Mouse (Mus musculus) stomach, embryonic 15.5 days (tissue): ENCODE results near the gene Eif5a2. TPM values are rescaled to one million over a fixed set of nuclear protein-coding genes. Genes with fewer than 3 reads are reported as not detected.
A peak's percentile ranks its signal among the peaks of the same experiment; 100 is the strongest.

Source experiments
- ATAC-seq: fragments of 200-750 bp; cut with Nextera tagmentation; 2 replicates; pipeline ENCODE4 v1.8.0; 2017; ENCODE audit warnings: low read depth, moderate number of reproducible peaks, moderate TSS enrichment; ENCODE audit not compliant: insufficient read depth, low FRiP score
- H3K27ac ChIP-seq: fragments of 300-500 bp; sonication (generic); 2 replicates; pipeline ENCODE4 v1.5.1; 2015; ENCODE audit warnings: mild to moderate bottlenecking, inconsistent platforms
- H3K27me3 ChIP-seq: fragments of 300-500 bp; sonication (generic); replicated peaks from 2 replicates; pipeline ENCODE4 v1.6.1; 2015; ENCODE audit warnings: inconsistent platforms
- H3K36me3 ChIP-seq: fragments of 300-500 bp; sonication (generic); 2 replicates; pipeline ENCODE4 v1.6.1; 2015; ENCODE audit warnings: inconsistent platforms
- H3K4me1 ChIP-seq: fragments of 300-500 bp; sonication (generic); 2 replicates; pipeline ENCODE4 v1.6.1; 2015; ENCODE audit warnings: inconsistent platforms
- H3K4me2 ChIP-seq: fragments of 300-500 bp; sonication (generic); 2 replicates; pipeline ENCODE4 v1.6.1; 2015; ENCODE audit warnings: mild to moderate bottlenecking, inconsistent platforms
- H3K4me3 ChIP-seq: fragments of 300-500 bp; sonication (generic); replicated peaks from 2 replicates; pipeline ENCODE4 v1.5.1; 2015; ENCODE audit warnings: inconsistent platforms
- H3K9ac ChIP-seq: fragments of 300-500 bp; sonication (generic); 2 replicates; pipeline ENCODE4 v1.6.1; 2015; ENCODE audit warnings: inconsistent platforms
- H3K9me3 ChIP-seq: fragments of 300-500 bp; sonication (generic); 2 replicates; pipeline ENCODE4 v1.6.1; 2016; ENCODE audit warnings: inconsistent platforms
- WGBS: fragments of 180-500 bp; shearing (Covaris S2); methylation state at CpG from one replicate; pipeline ENCODE4 v1.1.7; 2015; 5-methylcytosine and 5-hydroxymethylcytosine counted together
- polyA plus RNA-seq: library from polyadenylated mRNA; unstranded; fragments of >200 nt; fragmentation: Nextera tagmentation; extraction: Ambion mirVana; gene quantifications from 2 replicates; pipeline ENCODE4 v1.2.1, GENCODE M21; 2015

Gene Eif5a2
- polyA plus RNA-seq, 1 experiment from 2014 or later, result 4.3 TPM

GRCm38 (mm10) chr3:28775361-28775760 is 5.7 kb upstream of the Eif5a2 start:
- H3K9ac ChIP-seq, result no peak overlapping the region
- WGBS, result 78% methylated on average over 7 of the region's 7 CpGs
- no peak overlapping the region for H3K27ac ChIP-seq
- H3K4me1 ChIP-seq, result no peaks in the 10 kb centered on the region
- H3K4me3 ChIP-seq, result no peak overlapping the region
- ATAC-seq, result peak; percentile 77
- H3K27me3 ChIP-seq, result no peaks in the 10 kb centered on the region
- no peak overlapping the region for H3K4me2 ChIP-seq
- no peaks in the 10 kb centered on the region for H3K9me3 ChIP-seq
- H3K36me3 ChIP-seq, result no peaks in the 10 kb centered on the region

- Histone ChIP-seq H3K4me3 (no peak overlapping the region), H3K36me3 (no peaks in the 10 kb centered on the region), H3K9me3 (no peaks in the 10 kb centered on the region), H3K4me1 (0 out of 2 replicates have a peak, but pooled peaks cover 4% of the 10 kb centered on the region), H3K27me3 (no peaks in the 10 kb centered on the region), H3K9ac (no peak overlapping the region), H3K4me2 (no peak overlapping the region), H3K27ac (no peak overlapping the region)
- WGBS, result 81% methylated on average over 1 of the region's 1 CpGs
- peak; percentile 91 for ATAC-seq
Measured at GRCm38 (mm10) chr3:28775958-28776357, 5.1 kb upstream of the Eif5a2 start.

DNA sequence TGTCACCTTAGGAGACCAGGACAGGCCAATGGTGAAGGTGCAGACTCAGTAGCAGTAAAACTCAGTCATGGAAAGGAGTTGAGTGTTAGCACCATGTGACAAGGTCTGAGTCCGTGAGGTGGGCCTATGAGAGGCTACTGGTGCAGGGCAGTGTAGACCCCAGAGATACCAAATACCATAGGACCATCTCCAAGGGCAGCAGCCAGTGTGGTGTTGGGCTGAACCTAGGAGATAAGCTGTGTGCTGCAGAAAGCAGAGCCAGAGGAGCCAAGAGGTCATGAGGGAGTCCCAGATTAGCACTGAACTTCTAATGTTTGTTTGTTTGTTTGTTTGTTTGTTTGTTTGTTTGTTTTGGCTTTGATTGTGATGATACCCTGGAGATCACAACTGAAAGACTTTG is 4.6 kb upstream of the Eif5a2 start:
- peak; percentile 52; the same call in 1 of the 2 replicates for ATAC-seq
- H3K36me3 ChIP-seq, result no peaks in the 10 kb centered on the region
- 0 out of 2 replicates have a peak, but pooled peaks cover 6% of the 10 kb centered on the region for H3K4me1 ChIP-seq
- no peak overlapping the region for H3K4me2 ChIP-seq
- H3K27ac ChIP-seq, result no peak overlapping the region
- H3K9me3 ChIP-seq, result no peaks in the 10 kb centered on the region
- 67% methylated on average over 1 of the region's 1 CpGs for WGBS
- no peak overlapping the region for H3K9ac ChIP-seq
- no peak overlapping the region for H3K4me3 ChIP-seq
- no peaks in the 10 kb centered on the region for H3K27me3 ChIP-seq

- H3K9ac ChIP-seq, result no peak overlapping the region
Measured at GRCm38 (mm10) chr3:28780511-28780910, 565 bp upstream of the Eif5a2 start.

GRCm38 (mm10) chr3:28781422-28781821 is 346 bp downstream of the Eif5a2 start:
- no peak; the same call in none of the 2 replicates for ATAC-seq
- H3K9me3 ChIP-seq, result no peaks in the 10 kb centered on the region
- peaks cover 12% of the 10 kb centered on the region; the same call in 1 of the 2 replicates for H3K4me1 ChIP-seq
- no peaks in the 10 kb centered on the region for H3K36me3 ChIP-seq
- H3K4me3 ChIP-seq, result peak overlapping the region; percentile 77
- no peaks in the 10 kb centered on the region for H3K27me3 ChIP-seq
- under 1% methylated on average over 41 of the region's 41 CpGs for WGBS
- H3K4me2 ChIP-seq, result peak overlapping the region; percentile 98
- no peak overlapping the region for H3K27ac ChIP-seq
- H3K9ac ChIP-seq, result peak overlapping the region; percentile 30; the same call in 1 of the 2 replicates

More at GRCm38 (mm10) chr3:28780511-28780910, 565 bp upstream of the Eif5a2 start:
- Histone ChIP-seq H3K9me3 (no peaks in the 10 kb centered on the region), H3K27ac (no peak overlapping the region), H3K27me3 (no peaks in the 10 kb centered on the region), H3K4me2 (peak overlapping the region; percentile 98), H3K4me3 (peak overlapping the region; percentile 77), H3K36me3 (no peaks in the 10 kb centered on the region), H3K4me1 (peaks cover 12% of the 10 kb centered on the region; the same call in 1 of the 2 replicates)
- WGBS, result 72% methylated on average over 9 of the region's 9 CpGs
- ATAC-seq, result no peak

DNA sequence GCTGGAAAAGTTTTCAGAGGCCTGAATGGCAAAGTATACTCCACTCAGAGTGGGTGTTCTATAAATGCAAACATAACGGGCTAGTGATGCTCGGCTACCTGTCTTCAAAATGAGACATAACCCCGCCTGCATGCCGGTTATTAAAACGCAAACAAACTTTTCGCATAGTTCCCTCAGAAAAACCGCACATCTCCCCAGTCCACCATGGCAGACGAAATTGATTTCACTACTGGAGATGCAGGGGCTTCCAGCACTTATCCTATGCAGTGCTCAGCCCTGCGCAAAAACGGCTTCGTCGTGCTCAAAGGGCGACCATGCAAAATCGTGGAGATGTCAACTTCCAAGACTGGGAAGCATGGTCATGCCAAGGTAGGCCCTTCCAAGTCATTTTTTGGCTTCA is 772 bp downstream of the Eif5a2 start:
- 21% methylated on average over 14 of the region's 14 CpGs for WGBS
- Histone ChIP-seq H3K4me1 (peaks cover 12% of the 10 kb centered on the region; the same call in 1 of the 2 replicates), H3K36me3 (no peaks in the 10 kb centered on the region), H3K27ac (no peak overlapping the region), H3K4me3 (peak overlapping the region; percentile 77), H3K9ac (peak overlapping the region; percentile 30; the same call in 1 of the 2 replicates), H3K27me3 (no peaks in the 10 kb centered on the region), H3K4me2 (peak overlapping the region; percentile 98), H3K9me3 (no peaks in the 10 kb centered on the region)
- no peak for ATAC-seq

DNA sequence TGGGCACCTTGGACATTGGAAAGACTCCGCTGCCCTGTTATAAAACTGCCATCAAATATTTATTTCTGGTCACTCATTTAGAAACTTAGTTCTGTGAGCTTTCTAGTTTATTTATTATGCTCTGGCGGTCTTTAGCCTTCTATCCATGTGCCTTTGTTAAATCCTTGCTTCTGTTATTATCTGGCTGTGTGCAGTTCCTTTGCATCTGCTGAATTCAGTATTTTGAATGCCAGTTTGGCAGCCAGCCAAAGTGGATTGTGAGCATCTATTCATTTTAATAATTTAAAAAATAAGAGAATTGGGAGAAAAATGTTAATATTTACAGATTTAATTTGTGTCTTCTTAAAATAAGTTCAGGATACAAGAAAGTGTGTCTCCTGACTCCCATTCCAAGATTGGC is 3.1 kb downstream of the Eif5a2 start:
- H3K4me1 ChIP-seq, result peaks cover 12% of the 10 kb centered on the region; the same call in 1 of the 2 replicates
- no peaks in the 10 kb centered on the region for H3K36me3 ChIP-seq
- H3K27ac ChIP-seq, result no peak overlapping the region
- no peak overlapping the region for H3K9ac ChIP-seq
- no peaks in the 10 kb centered on the region for H3K27me3 ChIP-seq
- WGBS, result 86% methylated on average over 2 of the region's 2 CpGs
- no peak overlapping the region for H3K4me3 ChIP-seq
- H3K4me2 ChIP-seq, result no peak overlapping the region
- no peak for ATAC-seq
- H3K9me3 ChIP-seq, result no peaks in the 10 kb centered on the region

DNA sequence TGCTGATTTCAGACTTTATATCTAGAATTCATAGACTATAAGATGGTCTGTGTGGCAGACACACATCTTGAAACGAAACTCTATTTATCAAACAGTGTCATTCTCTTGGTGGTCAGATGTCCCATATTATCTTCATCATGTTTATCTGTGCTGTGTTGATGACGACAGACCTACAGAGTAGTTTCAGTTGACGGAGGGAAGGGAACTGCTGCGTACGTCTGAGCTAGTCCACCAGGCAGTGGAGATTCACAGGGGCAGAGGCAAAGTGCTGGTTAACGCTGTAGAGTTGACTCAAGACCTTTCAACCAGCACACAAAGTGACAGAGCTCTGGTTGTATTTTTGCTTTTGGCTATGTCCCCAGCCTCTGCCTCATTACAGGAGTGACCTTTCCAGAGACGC is 13.8 kb downstream of the Eif5a2 start:
- WGBS, result 81% methylated on average over 7 of the region's 7 CpGs
- ATAC-seq, result no peak
- no peak overlapping the region for H3K9ac ChIP-seq

DNA sequence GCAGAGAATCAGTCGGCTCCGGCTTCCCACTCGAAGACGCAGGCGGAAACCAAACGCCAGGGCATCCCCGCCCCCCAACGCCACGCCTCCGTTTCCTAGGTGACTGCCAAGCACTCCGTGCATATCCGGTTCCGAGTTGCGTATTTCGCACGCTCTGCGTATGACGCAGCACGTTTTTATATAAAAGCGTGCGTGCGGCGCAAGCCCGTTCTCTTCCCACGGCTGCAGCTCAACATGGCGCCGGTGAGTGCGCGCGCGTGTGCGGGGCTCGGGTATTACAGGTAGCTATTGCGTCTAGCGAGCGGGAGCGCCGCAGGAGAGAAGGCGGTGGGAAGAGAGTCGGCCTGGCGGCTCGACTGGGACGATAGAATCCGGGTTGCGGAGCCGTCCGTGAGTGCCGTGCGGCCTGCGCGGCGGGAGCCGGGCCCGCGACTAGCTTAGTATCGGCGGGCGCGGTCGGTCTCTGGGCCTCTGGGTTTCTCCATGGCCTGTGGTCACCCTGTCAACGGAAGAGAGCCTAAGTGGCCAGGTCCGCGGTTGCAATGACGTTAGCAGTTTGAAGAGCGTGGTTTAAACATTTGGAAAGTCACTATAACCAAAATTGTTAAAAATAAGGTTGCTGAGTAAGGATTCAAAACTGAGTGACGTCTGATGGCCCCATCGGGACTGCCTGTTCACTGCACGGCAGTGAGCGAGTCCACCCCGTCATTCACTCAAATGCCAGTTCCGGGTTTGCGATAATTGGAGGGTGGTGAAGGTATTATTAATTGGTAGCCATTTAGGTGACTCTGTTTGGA is 24.4 kb downstream of the Eif5a2 start, which contains the start of gene Rpl22l1:
Gene Rpl22l1 (plus strand): TSS at position 136 of the 797 bp plus-strand sequence.
- H3K9me3 ChIP-seq, result no peaks in the 10 kb centered on the region
- H3K4me1 ChIP-seq, result no peaks in the 10 kb centered on the region; the same call in 1 of the 2 replicates
- H3K4me3 ChIP-seq, result peak within 1 kb of the TSS; percentile 67
- peaks cover 8% of the 10 kb centered on the region; the same call in 1 of the 2 replicates for H3K36me3 ChIP-seq
- under 1% methylated on average over 72 of the region's 72 CpGs for WGBS
- H3K9ac ChIP-seq, result peak within 1 kb of the TSS; percentile 80
- ATAC-seq, result peak; percentile 99
- H3K4me2 ChIP-seq, result peak within 1 kb of the TSS; percentile 56
- H3K27ac ChIP-seq, result peak within 1 kb of the TSS; percentile 71
- no peaks in the 10 kb centered on the region for H3K27me3 ChIP-seq

More for the DNA sequence above, 13.8 kb downstream of the Eif5a2 start:
- Histone ChIP-seq H3K9me3 (no peaks in the 10 kb centered on the region), H3K36me3 (no peaks in the 10 kb centered on the region), H3K4me1 (no peaks in the 10 kb centered on the region), H3K4me2 (no peak overlapping the region), H3K27ac (no peak overlapping the region), H3K4me3 (no peak overlapping the region), H3K27me3 (no peaks in the 10 kb centered on the region)

DNA sequence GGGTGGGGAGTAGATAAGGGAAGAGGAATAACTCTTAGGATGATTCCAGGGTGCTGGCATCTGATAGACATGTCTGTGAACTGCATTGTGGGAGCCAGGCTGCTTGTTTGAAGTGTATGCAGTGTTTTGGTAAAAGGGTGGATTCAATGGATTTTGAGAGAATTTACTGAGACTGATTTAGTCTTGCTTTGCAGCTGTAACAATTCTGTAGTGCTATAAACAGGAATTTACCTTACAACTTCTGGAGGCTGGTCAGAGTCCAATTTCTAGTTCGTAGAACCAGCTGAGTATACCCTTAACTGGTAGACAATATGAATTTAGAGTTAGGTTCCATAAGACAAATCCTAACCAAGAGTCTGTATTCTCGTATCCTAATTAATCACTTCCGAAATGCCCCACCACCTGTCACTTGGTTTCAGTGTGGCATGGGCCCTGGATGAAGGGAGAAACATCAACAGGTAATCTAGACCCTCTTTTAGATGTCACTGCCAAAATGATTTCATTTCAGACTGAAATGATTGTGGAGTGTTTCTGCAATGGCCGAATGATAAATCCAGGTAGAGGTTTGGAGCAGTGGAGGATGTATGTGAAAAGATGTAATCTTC is 27.1 kb downstream of the Eif5a2 start:
- 91% methylated on average over 4 of the region's 4 CpGs for WGBS
- H3K4me1 ChIP-seq, result no peaks in the 10 kb centered on the region; the same call in 1 of the 2 replicates
- no peak overlapping the region for H3K4me2 ChIP-seq
- no peaks in the 10 kb centered on the region for H3K27me3 ChIP-seq
- H3K4me3 ChIP-seq, result no peak overlapping the region
- no peak overlapping the region for H3K9ac ChIP-seq
- no peak for ATAC-seq
- no peaks in the 10 kb centered on the region for H3K9me3 ChIP-seq
- peaks cover 8% of the 10 kb centered on the region; the same call in 1 of the 2 replicates for H3K36me3 ChIP-seq
- no peak overlapping the region for H3K27ac ChIP-seq

DNA sequence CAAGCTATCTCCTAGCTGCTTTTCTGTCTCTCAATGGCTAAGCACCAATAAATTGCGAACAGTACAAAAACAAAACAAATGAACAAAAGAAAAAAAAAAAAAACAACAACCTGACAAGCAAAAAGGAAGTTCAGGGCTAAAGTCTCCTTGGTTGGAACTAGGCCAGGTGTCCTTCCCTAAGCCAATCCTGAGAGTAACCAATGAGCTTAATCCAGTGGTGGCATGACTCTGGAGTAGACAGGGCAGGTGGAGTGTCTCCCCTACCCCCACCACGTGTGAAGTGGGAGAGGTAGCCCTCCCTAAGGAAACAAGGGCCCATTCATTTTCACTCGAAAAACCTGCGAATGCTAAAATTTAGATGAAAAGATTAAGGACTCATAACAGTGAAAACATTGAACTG is 30.4 kb downstream of the Eif5a2 start:
- WGBS, result 71% methylated on average over 4 of the region's 4 CpGs
- no peaks in the 10 kb centered on the region; the same call in 1 of the 2 replicates for H3K4me1 ChIP-seq
- H3K27me3 ChIP-seq, result no peaks in the 10 kb centered on the region
- ATAC-seq, result no peak
- H3K4me3 ChIP-seq, result no peak overlapping the region
- H3K9ac ChIP-seq, result no peak overlapping the region
- no peak overlapping the region for H3K27ac ChIP-seq
- peaks cover 8% of the 10 kb centered on the region; the same call in 1 of the 2 replicates for H3K36me3 ChIP-seq
- H3K9me3 ChIP-seq, result no peaks in the 10 kb centered on the region
- H3K4me2 ChIP-seq, result no peak overlapping the region

GRCm38 (mm10) chr3:28814361-28814760 is 33.3 kb downstream of the Eif5a2 start:
- no peaks in the 10 kb centered on the region for H3K9me3 ChIP-seq
- no peak for ATAC-seq
- 5% methylated on average over 4 of the region's 4 CpGs for WGBS
- H3K4me1 ChIP-seq, result no peaks in the 10 kb centered on the region
- no peak overlapping the region for H3K4me3 ChIP-seq
- H3K36me3 ChIP-seq, result no peaks in the 10 kb centered on the region
- no peak overlapping the region for H3K27ac ChIP-seq
- H3K4me2 ChIP-seq, result no peak overlapping the region
- H3K27me3 ChIP-seq, result no peaks in the 10 kb centered on the region
- H3K9ac ChIP-seq, result no peak overlapping the region
